Mouse (Mus musculus) hindbrain, embryonic 10.5 days (tissue): ENCODE measurements around the gene Filip1l. TPM values are rescaled to one million over a fixed set of nuclear protein-coding genes. Genes with fewer than 3 reads are reported as not detected.
A peak's percentile ranks its signal among the peaks of the same experiment; 100 is the strongest.

Source experiments
- DNase-seq: peaks from one replicate; pipeline ENCODE4 v3.0.0-alpha.2; 2017; ENCODE audit warnings: low spot score
- H3K27ac ChIP-seq: fragments of 300-500 bp; sonication (generic); 2 replicates; pipeline ENCODE4 v1.5.1; 2016; ENCODE audit warnings: mild to moderate bottlenecking, moderate library complexity
- H3K27me3 ChIP-seq: fragments of 300-500 bp; sonication (generic); 2 replicates; pipeline ENCODE4 v1.6.1; 2016; ENCODE audit warnings: mild to moderate bottlenecking; ENCODE audit not compliant: poor library complexity, insufficient read depth, severe bottlenecking
- H3K36me3 ChIP-seq: fragments of 300-500 bp; sonication (generic); 2 replicates; pipeline ENCODE4 v1.6.1; 2016; ENCODE audit warnings: mild to moderate bottlenecking, moderate library complexity
- H3K4me1 ChIP-seq: fragments of 300-500 bp; sonication (generic); replicated peaks from 2 replicates; pipeline ENCODE4 v1.6.1; 2016; ENCODE audit warnings: mild to moderate bottlenecking
- H3K4me3 ChIP-seq: fragments of 300-500 bp; sonication (generic); 2 replicates; pipeline ENCODE4 v1.5.1; 2016; ENCODE audit warnings: mild to moderate bottlenecking, moderate library complexity
- H3K9me3 ChIP-seq: fragments of 300-500 bp; sonication (generic); 2 replicates; pipeline ENCODE4 v1.6.1; 2016; ENCODE audit warnings: mild to moderate bottlenecking, moderate library complexity
- WGBS: fragments of 180-500 bp; shearing (Covaris S2); methylation state at CpG from one replicate; pipeline ENCODE4 v1.1.7; 2016; 5-methylcytosine and 5-hydroxymethylcytosine counted together
- polyA plus RNA-seq: library from polyadenylated mRNA; unstranded; fragments of >200 nt; fragmentation: Nextera tagmentation; extraction: Ambion mirVana; gene quantifications from 2 replicates; pipeline ENCODE4 v1.2.1, GENCODE M21; 2016

Filip1l gene
- polyA plus RNA-seq, 1 experiment from 2014 or later, result 5.8 TPM

- no peak overlapping the region for H3K27ac ChIP-seq
- H3K27me3 ChIP-seq, result no peaks in the 10 kb centered on the region
- H3K4me3 ChIP-seq, result no peak overlapping the region
- H3K36me3 ChIP-seq, result no peaks in the 10 kb centered on the region
- DNase-seq, result no peak
- no peaks in the 10 kb centered on the region for H3K9me3 ChIP-seq
- H3K4me1 ChIP-seq, result peaks cover 4% of the 10 kb centered on the region
These were observed 248.1 kb downstream of the Filip1l start for GRCm38 (mm10) chr16:57601031-57601430.

GRCm38 (mm10) chr16:57606444-57607227 lies 253.7 kb downstream of the Filip1l start, which contains the start of gene Cmss1:
Cmss1 (minus strand) TSS chr16:57606864.
- H3K4me3 ChIP-seq, result peak within 1 kb of the TSS; percentile 96
- peak; percentile 89 for DNase-seq
- peak within 1 kb of the TSS; percentile 93 for H3K27ac ChIP-seq
- no peaks in the 10 kb centered on the region for H3K27me3 ChIP-seq
- under 1% methylated on average over 64 of the region's 64 CpGs for WGBS
- H3K9me3 ChIP-seq, result 0 out of 2 replicates have a peak, but pooled peaks cover 3% of the 10 kb centered on the region
- H3K4me1 ChIP-seq, result peaks cover 13% of the 10 kb centered on the region
- H3K36me3 ChIP-seq, result no peaks in the 10 kb centered on the region

GRCm38 (mm10) chr16:57611768-57612167 lies 258.9 kb downstream of the Filip1l start:
- Histone ChIP-seq H3K4me3 (no peak overlapping the region), H3K9me3 (0 out of 2 replicates have a peak, but pooled peaks cover 3% of the 10 kb centered on the region), H3K4me1 (peaks cover 5% of the 10 kb centered on the region), H3K36me3 (no peaks in the 10 kb centered on the region), H3K27me3 (no peaks in the 10 kb centered on the region), H3K27ac (no peak overlapping the region)
- WGBS, result 0% methylated on average over 1 of the region's 1 CpGs
- DNase-seq, result peak; percentile 10

Other genes starting within 250 kb of the Filip1l start
- gene Tomm70a, start 231.4 kb upstream of the Filip1l start, polyA plus RNA-seq, result 48.3 and 48.9 TPM in 2 replicates
- gene Nit2, start 185.8 kb upstream of the Filip1l start, polyA plus RNA-seq, result 45.6 and 47.9 TPM in 2 replicates
- 18.0 and 20.3 TPM in 2 replicates for gene Tbc1d23, start 121.6 kb upstream of the Filip1l start, polyA plus RNA-seq
- gene Tmem30c, start 60.2 kb upstream of the Filip1l start, polyA plus RNA-seq, result 0.05 and 0.21 TPM in 2 replicates